Mouse (Mus musculus) forebrain, embryonic 13.5 days (tissue): Measurements from ENCODE around the gene Gtpbp3. TPM values are rescaled to one million over a fixed set of nuclear protein-coding genes. Genes with fewer than 3 reads are reported as not detected.
"Not testable (repeated sequence)": the region's sequence is repeated elsewhere in the genome, so short reads cannot be mapped to it uniquely, and the experiment has no call there.

ENCODE experiments used
- ATAC-seq: fragments of 200-750 bp; cut with Nextera tagmentation; 2 replicates; pipeline ENCODE4 v1.8.0; 2017
- H3K27ac ChIP-seq: fragments of 300-500 bp; sonication (generic); 2 replicates; pipeline ENCODE4 v1.5.1; 2015; ENCODE audit warnings: inconsistent platforms, mild to moderate bottlenecking, moderate library complexity
- H3K27me3 ChIP-seq: fragments of 300-500 bp; sonication (generic); 2 replicates; pipeline ENCODE4 v1.6.1; 2015; ENCODE audit warnings: mild to moderate bottlenecking, inconsistent platforms
- H3K36me3 ChIP-seq: fragments of 300-500 bp; sonication (generic); 2 replicates; pipeline ENCODE4 v1.6.1; 2015; ENCODE audit warnings: mild to moderate bottlenecking, inconsistent platforms; ENCODE audit not compliant: poor library complexity, severe bottlenecking
- H3K4me1 ChIP-seq: fragments of 300-500 bp; sonication (generic); 2 replicates; pipeline ENCODE4 v1.6.1; 2015; ENCODE audit warnings: inconsistent platforms
- H3K4me2 ChIP-seq: fragments of 300-500 bp; sonication (generic); 2 replicates; pipeline ENCODE4 v1.6.1; 2015; ENCODE audit warnings: inconsistent platforms, mild to moderate bottlenecking, moderate library complexity
- H3K4me3 ChIP-seq: fragments of 300-500 bp; sonication (generic); 2 replicates; pipeline ENCODE4 v1.5.1; 2015; ENCODE audit warnings: mild to moderate bottlenecking, inconsistent platforms
- H3K9ac ChIP-seq: fragments of 300-500 bp; sonication (generic); 2 replicates; pipeline ENCODE4 v1.6.1; 2015; ENCODE audit warnings: mild to moderate bottlenecking, inconsistent platforms
- H3K9me3 ChIP-seq: fragments of 300-500 bp; sonication (generic); replicated peaks from 2 replicates; pipeline ENCODE4 v1.6.1; 2016; ENCODE audit warnings: inconsistent platforms
- WGBS: fragments of 180-500 bp; shearing (Covaris S2); methylation state at CpG from one replicate; pipeline ENCODE4 v1.1.7; 2015; 5-methylcytosine and 5-hydroxymethylcytosine counted together
- polyA plus RNA-seq: library from polyadenylated mRNA; unstranded; fragments of >200 nt; fragmentation: Nextera tagmentation; extraction: Ambion mirVana; gene quantifications from 2 replicates; pipeline ENCODE4 v1.2.1, GENCODE M21; 2015

Gtpbp3 gene
- polyA plus RNA-seq, 1 experiment from 2014 or later = 13.4 TPM

- H3K9ac ChIP-seq = peak overlapping the region; percentile 3; the same call in 1 of the 2 replicates
- no peak overlapping the region for H3K27ac ChIP-seq
- H3K4me1 ChIP-seq = peaks cover 12% of the 10 kb centered on the region
- H3K27me3 ChIP-seq = peaks cover 59% of the 10 kb centered on the region
- no peaks in the 10 kb centered on the region for H3K9me3 ChIP-seq
- no peaks in the 10 kb centered on the region for H3K36me3 ChIP-seq
- H3K4me2 ChIP-seq = no peak overlapping the region
- 39% methylated on average over 3 of the region's 3 CpGs for WGBS
- no peak overlapping the region for H3K4me3 ChIP-seq
- ATAC-seq = no peak; the same call in 1 of the 2 replicates
Measured at GRCm38 (mm10) chr8:71527162-71527870, 39.4 kb downstream of the Gtpbp3 start.

DNA sequence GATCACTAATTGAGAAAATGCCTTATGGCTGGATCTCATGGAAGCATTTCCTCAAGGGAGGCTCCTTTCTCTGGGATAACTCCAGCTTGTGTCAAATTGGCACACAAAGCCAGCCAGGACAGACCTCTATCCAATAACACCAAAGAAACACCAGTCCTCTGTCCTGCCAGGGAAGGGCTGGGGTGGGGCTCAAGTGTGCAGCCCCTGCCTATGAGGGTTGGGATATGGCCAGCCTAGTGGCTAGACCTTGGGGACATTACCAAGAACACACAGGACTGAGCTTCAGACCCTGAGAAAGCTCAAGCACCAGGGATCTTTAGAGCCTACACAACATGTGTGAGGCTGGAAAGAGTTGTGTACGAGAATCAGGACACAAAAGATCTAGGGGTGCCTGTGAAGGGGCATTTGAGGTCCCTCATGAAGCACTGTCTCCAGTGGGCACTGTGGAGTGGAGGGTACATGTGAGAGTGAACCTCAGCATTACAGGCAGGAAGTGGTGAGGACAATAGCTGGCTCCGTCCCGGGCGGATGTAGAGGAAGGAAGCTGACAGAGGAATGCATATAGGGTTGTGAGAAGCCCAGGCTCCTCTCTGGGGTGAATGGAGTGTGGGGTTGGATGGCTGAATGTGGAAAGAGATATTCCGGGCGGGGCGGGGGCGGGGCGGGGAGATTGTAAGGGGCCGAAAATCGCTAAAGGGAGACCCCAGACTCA, 40.6 kb downstream of the Gtpbp3 start:
- H3K27ac ChIP-seq = no peak overlapping the region
- 86% methylated on average over 11 of the region's 11 CpGs for WGBS
- H3K27me3 ChIP-seq = peaks cover 48% of the 10 kb centered on the region

DNA sequence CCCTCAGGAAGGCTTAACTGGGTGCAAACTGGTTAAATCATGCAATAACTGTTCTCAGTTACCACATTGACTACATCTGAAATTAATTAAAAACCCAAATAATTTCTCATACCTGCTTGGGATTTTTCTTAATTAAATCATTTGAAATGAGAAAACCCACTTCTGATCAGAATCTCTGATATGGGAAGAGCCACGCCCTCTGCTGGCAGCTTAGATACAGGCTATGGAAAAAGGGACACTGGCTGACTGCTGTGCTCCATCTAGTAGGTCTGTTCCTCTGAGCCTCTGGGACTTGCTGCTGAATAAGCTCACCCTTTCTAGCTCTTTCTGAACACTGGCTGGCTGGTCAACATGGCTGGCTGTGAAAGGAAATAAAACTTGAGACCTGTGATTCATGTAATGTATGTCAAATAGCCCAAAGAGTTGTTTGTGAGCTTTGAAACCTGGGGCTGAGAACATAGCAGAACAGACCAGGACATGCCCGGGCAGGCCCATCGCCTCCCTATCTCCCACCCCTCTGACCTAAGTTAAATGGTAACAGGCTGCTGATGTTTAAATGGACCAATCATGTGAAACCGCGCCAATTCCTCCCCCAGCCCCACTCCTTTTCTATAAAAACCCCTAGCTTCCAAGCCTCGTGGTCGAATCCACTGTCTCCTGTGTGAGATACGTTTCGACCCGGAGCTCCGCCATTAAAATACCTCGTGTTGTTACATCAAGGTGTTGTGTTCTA, 43.0 kb downstream of the Gtpbp3 start:
- not testable (repeated sequence) for H3K36me3 ChIP-seq, H3K4me2 ChIP-seq, H3K9me3 ChIP-seq, H3K27ac ChIP-seq, H3K9ac ChIP-seq, H3K4me1 ChIP-seq, ATAC-seq, H3K4me3 ChIP-seq
- peaks cover 29% of the 10 kb centered on the region for H3K27me3 ChIP-seq
- WGBS = 75% methylated on average over 7 of the region's 12 CpGs

More for the DNA sequence above, 40.6 kb downstream of the Gtpbp3 start:
- Histone ChIP-seq H3K4me2 (no peak overlapping the region), H3K36me3 (no peaks in the 10 kb centered on the region), H3K4me3 (no peak overlapping the region), H3K9ac (no peak overlapping the region), H3K4me1 (peaks cover 12% of the 10 kb centered on the region), H3K9me3 (no peaks in the 10 kb centered on the region)
- no peak for ATAC-seq

DNA sequence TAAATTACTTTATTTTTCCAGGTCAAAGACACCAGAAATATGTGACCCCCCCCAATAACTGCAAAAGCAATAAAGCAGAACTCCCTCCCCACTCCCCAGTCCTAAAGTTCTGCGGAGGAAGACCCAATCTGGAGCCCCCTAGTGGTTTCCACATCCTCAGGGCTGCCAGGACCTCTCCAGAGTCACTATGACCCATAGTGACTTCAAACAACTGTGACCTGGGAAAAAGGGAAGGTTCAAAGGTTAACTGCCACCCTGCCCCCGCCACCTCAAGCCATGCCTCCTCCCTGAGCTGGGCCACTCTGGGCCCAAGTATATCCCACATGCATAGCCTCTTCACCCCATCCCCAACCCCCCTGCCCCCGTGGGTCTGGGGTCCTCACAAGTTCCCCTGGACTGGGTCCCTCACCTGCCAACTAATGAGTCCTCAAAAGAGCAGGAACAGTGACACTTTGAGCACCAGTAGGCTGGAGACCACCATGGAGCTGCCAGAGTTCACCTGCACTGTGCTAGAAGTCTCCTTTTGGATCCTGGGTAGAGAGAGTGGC, 46.4 kb downstream of the Gtpbp3 start:
- 35% methylated on average over 3 of the region's 3 CpGs for WGBS
- Histone ChIP-seq H3K4me1 (peaks cover 5% of the 10 kb centered on the region; the same call in 1 of the 2 replicates), H3K9ac (no peak overlapping the region), H3K27me3 (peaks cover 33% of the 10 kb centered on the region), H3K36me3 (no peaks in the 10 kb centered on the region), H3K27ac (no peak overlapping the region), H3K4me3 (no peak overlapping the region), H3K9me3 (no peaks in the 10 kb centered on the region), H3K4me2 (no peak overlapping the region)
- ATAC-seq = no peak

GRCm38 (mm10) chr8:71535663-71536062, 47.8 kb downstream of the Gtpbp3 start:
- ATAC-seq = no peak
- Histone ChIP-seq H3K36me3 (no peaks in the 10 kb centered on the region), H3K27me3 (peaks cover 37% of the 10 kb centered on the region), H3K9ac (no peak overlapping the region), H3K4me1 (peaks cover 5% of the 10 kb centered on the region; the same call in 1 of the 2 replicates), H3K4me3 (no peak overlapping the region), H3K9me3 (no peaks in the 10 kb centered on the region), H3K4me2 (no peak overlapping the region), H3K27ac (no peak overlapping the region)
- WGBS = 72% methylated on average over 5 of the region's 5 CpGs

DNA sequence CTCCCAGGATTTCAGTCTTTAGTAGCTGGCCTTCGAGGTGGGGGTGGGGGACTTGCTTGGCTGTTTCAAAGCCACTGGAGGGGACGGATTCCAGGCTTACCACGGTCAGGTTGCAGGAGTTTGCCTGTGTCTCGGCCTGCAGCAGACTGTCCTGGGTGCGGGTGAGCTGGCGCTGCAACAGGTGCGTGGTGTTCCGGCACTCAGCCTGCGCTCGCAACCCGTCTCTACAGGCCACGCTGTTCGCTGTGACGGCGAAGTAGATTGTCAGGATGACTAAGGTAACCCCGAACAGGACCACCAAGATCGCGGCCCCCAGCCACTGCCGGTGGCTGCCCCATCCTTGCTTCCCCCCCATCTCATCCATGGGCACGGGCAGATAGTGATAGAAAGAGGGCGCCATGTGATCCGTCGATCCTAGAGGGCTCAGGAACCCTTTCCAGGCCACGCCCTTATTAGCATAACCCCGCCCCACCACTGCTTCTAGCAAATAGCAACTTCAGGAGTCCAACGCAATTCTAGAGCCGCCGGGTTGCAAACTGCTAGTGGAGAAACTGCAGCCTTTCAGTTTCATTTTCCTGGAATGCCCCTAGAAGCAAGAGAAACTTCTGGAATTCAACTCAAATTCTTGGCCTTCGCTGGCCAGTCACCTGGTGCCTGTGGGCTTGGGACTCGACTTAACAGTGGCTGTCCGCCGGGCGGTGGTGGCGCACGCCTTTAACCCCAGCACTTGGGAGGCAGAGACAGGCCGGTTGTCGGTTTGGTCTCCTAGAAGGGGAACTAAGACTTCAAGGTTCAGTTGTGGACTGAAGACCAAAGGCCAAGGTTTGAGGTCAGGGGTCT, 49.3 kb downstream of the Gtpbp3 start, which contains the start of gene Bst2:
Gene Bst2, minus strand, starts transcription at position 429 of the 840 bp plus-strand sequence.
- ATAC-seq = no peak
- Histone ChIP-seq H3K4me1 (peaks cover 5% of the 10 kb centered on the region; the same call in 1 of the 2 replicates), H3K9me3 (no peaks in the 10 kb centered on the region), H3K4me3 (peak within 1 kb of the TSS; percentile 24), H3K27ac (no peak within 1 kb of the TSS), H3K9ac (no peak within 1 kb of the TSS), H3K36me3 (no peaks in the 10 kb centered on the region), H3K4me2 (peak within 1 kb of the TSS; percentile 55), H3K27me3 (peaks cover 37% of the 10 kb centered on the region)
- 3% methylated on average over 37 of the region's 37 CpGs for WGBS

DNA sequence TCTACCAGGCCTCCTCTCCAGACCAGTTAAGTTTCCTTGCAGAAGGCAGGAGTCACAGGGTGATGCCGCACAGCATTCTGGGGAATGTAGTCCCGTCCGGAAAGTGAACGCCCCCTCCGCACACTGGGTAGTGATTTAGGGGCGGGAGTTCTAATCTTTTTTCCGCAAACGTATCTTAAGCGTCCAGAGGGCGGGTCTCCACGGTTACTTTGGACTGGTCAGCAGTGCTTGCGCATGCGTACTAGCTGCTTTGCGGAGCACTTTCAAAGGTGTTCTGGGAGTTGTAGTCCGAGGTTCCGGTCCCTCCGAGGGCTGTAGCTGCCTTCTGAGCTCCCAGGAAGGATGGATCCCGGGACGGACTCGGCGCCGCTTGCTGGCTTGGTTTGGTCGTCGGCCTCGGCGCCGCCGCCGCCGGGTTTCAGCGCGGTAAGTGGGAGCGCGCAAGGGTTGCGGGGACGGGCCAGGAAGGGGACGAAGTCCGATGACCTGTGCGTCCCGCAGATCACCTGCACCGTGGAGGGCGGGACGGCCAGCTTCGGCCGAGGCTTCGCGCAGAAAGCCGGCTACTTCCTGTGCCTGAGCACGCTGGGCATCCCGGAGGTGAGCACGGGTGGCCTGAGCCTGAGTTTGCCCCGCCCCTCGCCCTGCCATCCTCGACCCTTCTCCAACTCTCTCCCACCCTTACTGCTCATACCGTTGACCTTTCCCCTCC, 54.9 kb downstream of the Gtpbp3 start, which contains the start of gene Mvb12a:
Gene Mvb12a, plus strand, starts transcription at position 291 of the 712 bp plus-strand sequence.
- Histone ChIP-seq H3K4me1 (peaks cover 11% of the 10 kb centered on the region), H3K9me3 (no peaks in the 10 kb centered on the region), H3K4me3 (peak within 1 kb of the TSS; percentile 92), H3K9ac (peak within 1 kb of the TSS; percentile 86), H3K27ac (no peak within 1 kb of the TSS), H3K36me3 (peaks cover 27% of the 10 kb centered on the region), H3K27me3 (peaks cover 13% of the 10 kb centered on the region), H3K4me2 (peak within 1 kb of the TSS; percentile 89)
- ATAC-seq = peak; percentile 96
- under 1% methylated on average over 55 of the region's 55 CpGs for WGBS

- peak overlapping the region; percentile 89 for H3K4me2 ChIP-seq
- H3K9ac ChIP-seq = peak overlapping the region; percentile 86
- WGBS = 92% methylated on average over 9 of the region's 9 CpGs
- ATAC-seq = no peak
- H3K9me3 ChIP-seq = no peaks in the 10 kb centered on the region
- H3K4me1 ChIP-seq = peaks cover 11% of the 10 kb centered on the region
- H3K27ac ChIP-seq = no peak overlapping the region
- H3K4me3 ChIP-seq = peak overlapping the region; percentile 92
- H3K36me3 ChIP-seq = peaks cover 35% of the 10 kb centered on the region
- peaks cover 4% of the 10 kb centered on the region; the same call in 1 of the 2 replicates for H3K27me3 ChIP-seq
Measured at GRCm38 (mm10) chr8:71543755-71544154, 55.9 kb downstream of the Gtpbp3 start.

DNA sequence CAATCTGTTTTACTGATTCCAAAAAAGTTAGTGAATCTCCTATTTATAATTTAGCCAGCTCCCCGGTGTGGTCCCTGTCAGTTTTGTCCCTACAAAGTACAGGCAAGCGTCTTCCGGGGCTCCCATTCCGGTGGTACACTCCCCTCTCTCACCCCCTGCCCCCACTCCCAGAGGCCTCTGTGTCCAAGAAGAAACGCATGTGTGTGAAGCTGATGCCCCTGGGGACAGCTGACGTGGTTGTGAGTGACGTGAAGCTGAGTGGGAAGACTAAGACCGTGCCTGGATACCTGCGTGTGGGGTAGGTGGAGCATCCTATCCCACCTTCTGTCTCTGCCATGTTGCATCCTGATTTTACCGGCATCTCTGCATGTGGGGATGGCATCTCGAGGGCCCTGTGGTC, 57.1 kb downstream of the Gtpbp3 start:
- no peak overlapping the region for H3K9ac ChIP-seq
- H3K36me3 ChIP-seq = peaks cover 35% of the 10 kb centered on the region
- 0 out of 2 replicates have a peak, but pooled peaks cover under 1% of the 10 kb centered on the region for H3K27me3 ChIP-seq
- H3K9me3 ChIP-seq = no peaks in the 10 kb centered on the region
- 95% methylated on average over 11 of the region's 11 CpGs for WGBS
- no peak overlapping the region for H3K4me3 ChIP-seq
- no peak overlapping the region for H3K4me2 ChIP-seq
- H3K4me1 ChIP-seq = peaks cover 11% of the 10 kb centered on the region
- ATAC-seq = no peak
- H3K27ac ChIP-seq = no peak overlapping the region

- Histone ChIP-seq H3K9ac (no peak overlapping the region), H3K9me3 (no peaks in the 10 kb centered on the region), H3K4me1 (peaks cover 11% of the 10 kb centered on the region), H3K4me3 (no peak overlapping the region), H3K36me3 (peaks cover 35% of the 10 kb centered on the region), H3K27me3 (no peaks in the 10 kb centered on the region), H3K4me2 (no peak overlapping the region), H3K27ac (no peak overlapping the region)
- ATAC-seq = no peak
- WGBS = 86% methylated on average over 7 of the region's 7 CpGs
Measured at GRCm38 (mm10) chr8:71547590-71547989, 59.7 kb downstream of the Gtpbp3 start.
